Mouse (Mus musculus) C2C12 (cell line): ENCODE results near the gene Gm11397. TPM values are rescaled to one million over a fixed set of nuclear protein-coding genes. Genes with fewer than 3 reads are reported as not detected.
"Not testable (repeated sequence)": the region's sequence is repeated elsewhere in the genome, so short reads cannot be mapped to it uniquely, and the experiment has no call there.

Experiments used
- H3K27me3 ChIP-seq: one replicate; pipeline ENCODE4 v1.6.1; 2011; ENCODE audit not compliant: control insufficient read depth, insufficient read depth, insufficient read length
- H3K36me3 ChIP-seq: one replicate; pipeline ENCODE4 v1.6.1; 2011; ENCODE audit not compliant: control insufficient read depth, insufficient read depth
- H3K4me3 ChIP-seq: one replicate; pipeline ENCODE4 v1.5.1; 2011; ENCODE audit warnings: mild to moderate bottlenecking, control low read depth; ENCODE audit not compliant: poor library complexity, insufficient read depth, severe bottlenecking
- H3K79me2 ChIP-seq: one replicate; pipeline ENCODE4 v1.6.1; 2011; ENCODE audit not compliant: control insufficient read depth, insufficient read depth
- H3K79me3 ChIP-seq: one replicate; pipeline ENCODE4 v1.6.1; 2011; ENCODE audit warnings: low read depth, control low read depth
- H3ac ChIP-seq: one replicate; pipeline ENCODE3; 2011; ENCODE audit warnings: low read depth; ENCODE audit not compliant: control insufficient read depth, insufficient read length
- long read RNA-seq, 2 experiments: library from polyadenylated mRNA; unstranded; transcript quantifications; one replicate each; pipeline ENCODE4 v2.0.0; 2019 to 2020
- polyA plus RNA-seq: library from polyadenylated mRNA; unstranded; fragments of >200 nt; fragmentation: generic; extraction: Trizol; gene quantifications from one replicate; pipeline ENCODE4 v1.2.1, GENCODE M21; 2012; ENCODE audit warnings: missing spikeins

Gm11397 gene
- not detected for polyA plus RNA-seq
- long read RNA-seq, experiment 1, result 0 reads
- long read RNA-seq, experiment 2, result 0 reads

- not testable (repeated sequence) for H3K4me3 ChIP-seq, H3K79me3 ChIP-seq, H3ac ChIP-seq, H3K27me3 ChIP-seq, H3K36me3 ChIP-seq, H3K79me2 ChIP-seq
Observed at GRCm38 (mm10) chr13:33395461-33395860, at the start of gene Gm11397. TSS of gene Gm11397 (plus strand) at chr13:33395761.

GRCm38 (mm10) chr13:33356666-33357065 is 38.9 kb upstream of the Gm11397 start:
- not testable (repeated sequence) for H3K79me2 ChIP-seq, H3K27me3 ChIP-seq, H3K4me3 ChIP-seq, H3ac ChIP-seq, H3K36me3 ChIP-seq, H3K79me3 ChIP-seq

GRCm38 (mm10) chr13:33432714-33433113 is 37.2 kb downstream of the Gm11397 start:
- H3K27me3 ChIP-seq, H3K79me3 ChIP-seq, H3ac ChIP-seq, H3K4me3 ChIP-seq, H3K36me3 ChIP-seq, H3K79me2 ChIP-seq: not testable (repeated sequence)

Other genes starting within 250 kb of the Gm11397 start
- not detected for gene Serpinb9c, start 236.0 kb upstream of the Gm11397 start, polyA plus RNA-seq
- 0.08 TPM for gene Serpinb9d, start 202.8 kb upstream of the Gm11397 start, polyA plus RNA-seq
- gene Serpinb9e, start 146.1 kb upstream of the Gm11397 start, polyA plus RNA-seq, result 0.02 TPM
- 0.01 TPM for gene Serpinb9f, start 71.7 kb upstream of the Gm11397 start, polyA plus RNA-seq
- gene Serpinb9g, start 89.0 kb downstream of the Gm11397 start, polyA plus RNA-seq, result 0.12 TPM